Mouse (Mus musculus) left cerebral cortex, adult 8-10 months (tissue): ENCODE measurements around the gene Prm2. TPM values are rescaled to one million over a fixed set of nuclear protein-coding genes. Genes with fewer than 3 reads are reported as not detected.
"Not testable (repeated sequence)": the region's sequence is repeated elsewhere in the genome, so short reads cannot be mapped to it uniquely, and the experiment has no call there.

ENCODE experiments used
- DNase-seq, 2 experiments: peaks; one replicate each; pipeline ENCODE4 v3.0.0; 2022; ENCODE audit warnings: low spot score in 2 of 2
- total RNA-seq, 4 experiments: library from RNA; stranded (reverse); gene quantifications; 2 replicates each; pipeline ENCODE4 v1.2.4; 2022

Gene Prm2
- total RNA-seq, 4 experiments from 2014 or later: not detected

DNA sequence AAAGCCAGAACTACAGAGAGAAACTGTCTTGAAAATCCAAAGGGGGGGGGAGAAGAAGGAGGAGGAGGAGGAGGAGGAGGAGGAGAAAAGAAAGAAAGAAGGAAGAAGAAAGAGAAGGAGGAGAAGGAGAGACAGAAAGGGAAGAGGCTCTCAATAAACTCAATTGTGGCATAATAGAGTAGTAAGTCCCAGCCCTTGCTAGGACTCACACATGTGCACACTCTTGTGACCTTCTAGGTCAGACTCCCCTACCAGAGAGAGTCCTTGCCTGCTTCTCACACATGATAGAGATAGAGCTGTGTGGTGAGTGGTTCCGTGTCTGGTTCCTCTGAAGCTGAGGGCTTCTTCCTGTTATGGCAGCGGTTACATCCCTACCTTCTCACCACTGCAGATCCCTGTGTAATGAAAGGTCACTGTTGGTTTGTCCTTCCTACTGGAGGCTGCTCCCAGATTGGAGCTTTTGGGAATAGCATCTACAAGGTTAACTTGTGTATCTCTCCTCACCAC, 17.0 kb upstream of the Prm2 start, which contains the start of gene Gm11172:
Gene Gm11172, plus strand, starts transcription at position 51 of the 507 bp plus-strand sequence.
- DNase-seq: no peak

GRCm38 (mm10) chr16:10810376-10810775, 14.4 kb upstream of the Prm2 start:
- DNase-seq: no peak

DNA sequence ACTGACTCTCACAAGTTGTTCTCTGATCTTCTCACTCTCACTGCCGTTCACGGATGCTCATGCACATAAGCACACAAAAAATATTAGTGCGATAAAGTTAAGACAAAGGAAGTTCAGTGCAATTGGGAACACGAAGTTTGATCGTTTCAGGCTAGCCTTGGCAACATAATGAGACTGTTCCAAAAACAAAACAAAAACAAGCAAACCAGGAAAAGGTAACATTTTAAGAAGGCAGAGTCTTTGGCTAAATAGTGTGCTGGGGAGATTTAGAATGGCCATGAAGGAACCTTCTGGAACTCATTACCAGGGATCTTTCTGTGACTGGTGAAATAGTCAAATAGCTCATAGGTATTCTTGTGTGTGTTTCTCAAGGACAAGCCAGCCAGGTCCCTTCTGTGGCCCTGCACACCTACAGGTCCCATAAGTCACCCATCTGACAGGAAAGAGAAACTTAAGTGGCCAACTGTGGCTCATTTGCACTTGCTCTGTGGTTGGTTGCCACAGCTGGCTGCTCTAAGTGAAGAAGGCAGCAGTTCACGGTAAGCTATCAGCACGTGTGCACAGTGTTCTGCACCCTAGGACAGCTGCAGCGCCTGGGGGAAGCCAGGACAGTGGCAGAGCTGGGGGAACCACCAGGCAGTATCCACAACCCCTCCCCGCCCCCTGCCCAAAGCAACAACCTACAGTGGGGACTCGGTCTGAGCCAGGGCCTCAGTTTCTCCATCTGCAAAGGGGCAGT, 10.0 kb upstream of the Prm2 start, which contains the start of gene Prm1:
Gene Prm1, minus strand, starts transcription at position 51 of the 739 bp plus-strand sequence.
- DNase-seq: no peak

GRCm38 (mm10) chr16:10802420-10802819, 6.5 kb upstream of the Prm2 start:
- DNase-seq: not testable (repeated sequence)

DNA sequence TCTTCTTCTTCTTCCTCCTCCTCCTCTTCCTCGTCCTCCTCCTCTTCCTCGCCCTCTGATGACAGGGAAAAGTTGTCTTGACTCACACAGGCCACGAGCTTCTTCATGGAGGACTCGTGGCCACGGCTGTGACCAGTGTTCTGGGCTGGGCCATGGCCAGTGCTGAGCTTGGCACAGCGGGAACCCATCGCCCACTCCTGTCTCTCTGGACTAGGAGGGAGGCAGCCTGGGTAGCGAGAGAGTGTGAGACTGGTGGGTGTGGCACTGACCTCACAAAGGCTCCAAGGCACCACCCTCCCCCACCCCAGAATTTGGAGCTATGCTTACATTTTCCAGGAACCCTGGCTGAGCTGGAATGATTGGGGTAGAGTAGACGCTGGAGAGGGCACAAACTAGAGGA, 5.2 kb downstream of the Prm2 start, which contains the start of gene Prm3:
Gene Prm3, minus strand, starts transcription at position 213 of the 400 bp plus-strand sequence.
- DNase-seq: no peak

DNA sequence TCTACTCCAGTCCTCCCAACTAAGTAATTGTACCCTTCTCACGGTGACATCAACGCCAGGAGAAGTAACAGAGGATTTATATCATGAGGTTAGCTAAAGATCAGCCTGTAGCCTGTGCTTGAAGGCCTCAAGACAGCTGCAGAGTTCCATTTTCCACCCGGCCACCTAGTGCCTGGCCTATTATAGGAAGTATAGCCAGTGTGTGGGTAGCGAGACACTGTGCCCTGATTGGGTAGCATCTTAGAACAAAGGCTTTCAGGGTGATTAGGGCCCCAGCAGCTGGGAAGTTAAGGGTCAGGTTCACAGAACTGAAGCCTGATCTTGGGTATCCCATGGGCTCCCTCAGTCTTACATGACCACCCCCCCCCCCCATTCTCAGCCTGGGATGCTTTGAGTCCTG, 7.1 kb downstream of the Prm2 start:
- no peak for DNase-seq

DNA sequence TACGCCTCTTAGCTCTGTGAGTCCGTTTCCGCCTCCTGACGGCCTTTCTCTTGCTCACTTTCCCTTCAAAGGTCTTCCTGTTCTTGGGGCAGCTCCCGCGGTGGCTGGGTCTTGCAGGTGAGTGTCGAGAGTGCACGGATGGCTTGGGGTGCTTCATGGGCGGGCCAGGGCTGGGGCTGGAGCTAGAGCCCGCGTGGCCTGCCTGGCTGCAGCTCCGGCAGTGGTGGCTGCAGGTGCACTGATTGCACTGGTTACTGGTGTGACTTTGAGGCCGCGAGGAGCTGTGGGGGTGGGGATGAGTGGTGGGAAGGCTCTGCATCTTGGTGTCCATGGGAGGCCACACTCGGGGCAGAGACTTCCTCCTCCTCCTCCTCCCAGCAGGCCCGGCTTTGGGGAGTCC, 7.7 kb downstream of the Prm2 start, which contains the start of gene Tnp2:
Gene Tnp2, minus strand, starts transcription at position 390 of the 400 bp plus-strand sequence.
- no peak for DNase-seq

DNA sequence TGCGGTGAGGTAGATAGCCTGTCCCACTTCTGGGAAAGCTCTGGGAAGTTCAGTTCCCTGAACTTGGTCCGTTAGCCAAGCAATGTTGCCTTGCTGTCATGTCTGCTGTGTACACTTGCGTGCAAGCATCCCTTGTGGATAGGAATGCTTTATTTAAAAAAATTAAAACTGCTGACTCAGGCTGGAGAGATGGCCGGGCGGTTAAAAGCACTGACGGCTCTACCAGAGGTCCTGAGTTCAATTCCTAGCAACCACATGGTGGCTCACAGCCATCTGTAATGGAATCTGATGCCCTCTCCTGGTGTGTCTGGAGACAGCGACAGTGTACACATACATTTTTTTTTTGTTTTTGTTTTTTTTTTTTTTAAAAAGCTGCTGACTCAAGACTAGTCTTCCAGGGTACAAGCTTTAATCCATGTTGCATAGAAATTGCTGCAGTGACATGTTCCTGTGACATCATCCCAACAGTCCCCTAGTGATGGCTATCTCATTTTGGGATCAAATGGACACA, 8.3 kb downstream of the Prm2 start:
- DNase-seq: no peak

- DNase-seq: no peak
Observed at GRCm38 (mm10) chr16:10786782-10787547, 9.0 kb downstream of the Prm2 start.

- DNase-seq: peak; percentile 43 to 68
Observed at GRCm38 (mm10) chr16:10786288-10786687, 9.6 kb downstream of the Prm2 start.

- peak; percentile 59 to 80 for DNase-seq
Observed at GRCm38 (mm10) chr16:10785371-10786231, 10.3 kb downstream of the Prm2 start, which contains the start of gene Socs1. TSS of gene Socs1 (minus strand) at chr16:10785536.

GRCm38 (mm10) chr16:10784793-10785370, 11.1 kb downstream of the Prm2 start:
- peak; percentile 62 to 82 for DNase-seq

DNA sequence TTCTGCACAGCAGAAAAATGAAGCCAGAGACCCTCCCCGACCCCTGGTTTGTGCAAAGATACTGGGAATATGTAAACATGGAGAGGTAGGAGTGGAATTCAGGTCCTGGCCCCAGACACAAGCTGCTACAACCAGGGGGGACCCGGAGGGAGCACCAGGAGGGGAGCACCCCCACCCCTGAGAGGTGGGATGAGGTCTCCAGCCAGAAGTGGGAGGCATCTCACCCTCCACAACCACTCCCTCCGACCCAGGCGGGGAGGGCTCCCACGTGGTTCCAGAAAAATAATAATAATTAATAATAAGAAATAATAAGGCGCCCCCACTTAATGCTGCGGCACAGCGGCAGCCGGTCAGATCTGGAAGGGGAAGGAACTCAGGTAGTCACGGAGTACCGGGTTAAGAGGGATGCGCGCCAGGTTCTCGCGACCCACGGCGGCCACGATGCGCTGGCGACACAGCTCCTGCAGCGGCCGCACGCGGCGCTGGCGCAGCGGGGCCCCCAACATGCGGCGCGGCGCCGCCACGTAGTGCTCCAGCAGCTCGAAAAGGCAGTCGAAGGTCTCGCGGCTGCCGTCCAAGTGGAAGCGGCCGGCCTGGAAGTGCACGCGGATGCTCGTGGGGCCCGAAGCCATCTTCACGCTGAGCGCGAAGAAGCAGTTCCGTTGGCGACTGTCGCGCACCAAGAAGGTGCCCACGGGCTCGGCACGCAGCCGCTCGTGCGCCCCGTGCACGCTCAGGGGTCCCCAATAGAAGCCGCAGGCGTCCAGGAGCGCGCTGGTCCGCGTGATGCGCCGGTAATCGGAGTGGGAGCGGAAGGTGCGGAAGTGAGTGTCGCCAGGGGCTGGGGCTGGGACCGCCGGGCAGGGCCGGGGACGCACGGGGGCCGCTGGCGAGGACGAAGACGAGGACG, 11.8 kb downstream of the Prm2 start:
- DNase-seq: peak; percentile 19 to 30

- no peak for DNase-seq
Observed at GRCm38 (mm10) chr16:10783451-10783850, 12.5 kb downstream of the Prm2 start.

DNA sequence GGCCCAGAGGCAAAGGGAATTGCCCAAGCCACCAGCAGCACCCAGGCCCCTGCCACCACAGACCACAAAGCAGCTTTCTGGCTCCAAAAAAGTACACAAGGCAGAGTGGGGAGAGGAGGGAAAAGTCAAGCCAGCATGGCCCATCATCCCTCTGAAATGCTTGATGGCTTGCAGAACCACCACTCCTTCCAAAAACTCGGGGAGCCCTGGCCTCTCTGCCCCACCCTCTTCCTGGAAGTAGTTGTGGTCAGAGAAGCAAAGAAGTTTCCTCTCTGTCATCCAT, 12.8 kb downstream of the Prm2 start:
- DNase-seq: no peak

DNA sequence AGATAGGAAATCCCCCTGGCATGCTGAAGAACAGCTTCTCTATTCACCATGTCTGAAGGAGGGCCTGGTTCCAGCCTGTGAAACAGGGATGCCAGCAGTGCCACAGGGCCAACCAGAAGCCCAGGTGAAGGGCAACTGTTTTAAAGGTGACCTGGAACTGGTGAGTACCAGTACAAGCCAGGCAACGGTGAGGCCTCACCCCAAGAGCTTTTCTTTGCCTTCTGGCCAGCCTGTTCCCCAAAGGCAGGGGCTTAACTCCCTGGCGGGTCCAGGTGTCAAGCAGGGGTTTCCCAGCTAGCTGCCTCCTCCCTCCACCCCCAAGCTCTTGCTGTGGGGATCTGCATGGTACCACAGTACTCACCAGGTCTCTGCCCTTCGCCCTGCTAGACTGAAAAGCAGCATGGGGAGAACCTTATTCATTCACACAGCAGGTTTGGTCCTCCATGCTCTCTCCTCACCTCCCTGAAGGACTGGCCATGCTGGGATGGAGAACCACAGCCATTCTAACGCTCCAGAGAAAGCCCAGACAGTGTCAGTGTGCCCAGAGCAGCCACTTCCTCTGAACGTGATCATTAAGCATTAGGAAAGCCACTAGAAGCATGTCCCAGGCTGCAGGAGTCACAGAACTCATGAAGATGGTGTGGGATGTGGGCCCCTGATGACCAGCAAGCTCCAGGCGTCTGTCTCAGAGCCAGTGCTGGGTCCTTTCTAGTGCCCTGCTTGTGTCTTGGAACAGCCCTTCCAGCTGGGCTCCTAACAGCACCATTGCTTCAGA, 13.4 kb downstream of the Prm2 start:
- DNase-seq: no peak

GRCm38 (mm10) chr16:10781862-10782371, 14.0 kb downstream of the Prm2 start:
- DNase-seq: no peak

DNA sequence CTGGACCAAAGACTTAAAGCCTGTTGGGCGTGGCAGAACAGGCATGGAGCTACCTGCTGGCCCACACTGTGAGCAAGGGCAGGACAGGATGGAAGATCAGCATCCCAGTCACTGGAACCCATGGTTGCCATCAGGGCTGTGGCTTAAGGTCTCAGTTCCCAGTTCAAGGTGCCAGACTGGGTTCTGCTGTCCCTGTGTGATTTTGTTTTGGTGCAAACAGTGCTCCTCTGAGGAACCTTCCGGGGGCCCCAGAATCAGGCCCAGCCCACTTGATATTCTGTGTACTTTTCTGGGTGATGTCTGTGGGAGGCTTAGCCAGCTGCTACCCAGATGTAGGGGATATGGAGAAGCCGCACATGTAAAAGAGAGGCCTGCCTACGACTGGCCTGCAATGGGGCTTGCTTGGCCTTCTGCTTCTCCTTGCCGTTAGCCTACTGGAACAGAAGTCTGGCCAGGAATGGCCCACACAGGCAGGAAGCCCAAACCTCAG, 15.3 kb downstream of the Prm2 start:
- no peak for DNase-seq
